Comparison of ENCODE assay signal across 9 mouse cellular contexts in the genomic region with DNA sequence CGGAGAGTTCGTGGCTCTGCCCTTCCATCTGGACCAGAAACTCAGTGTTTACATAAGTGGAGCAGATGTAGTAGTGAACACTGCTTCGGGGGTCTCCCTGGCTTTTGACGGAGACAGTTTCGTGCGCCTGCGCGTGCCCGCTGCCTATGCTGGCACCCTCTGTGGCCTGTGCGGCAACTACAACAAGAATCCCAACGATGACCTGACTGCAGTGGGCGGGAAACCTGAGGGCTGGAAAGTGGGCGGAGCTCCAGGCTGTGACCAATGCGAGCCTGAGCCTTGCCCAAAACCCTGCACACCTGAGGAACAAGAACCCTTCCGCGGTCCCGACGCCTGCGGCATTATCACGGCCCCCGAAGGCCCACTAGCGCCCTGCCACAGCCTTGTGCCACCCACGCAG. TPM values are rescaled to one million over a fixed set of nuclear protein-coding genes. Genes with fewer than 3 reads are reported as not detected.
DNase-seq lines count a peak whose midpoint lies in the region; ATAC-seq and TF ChIP-seq lines count a peak whose summit lies in the region.
"Had no signal": no experiment of that assay in that cellular context is flagged by ENCODE, and none has a peak within 500 bp of the region (broad histone marks: within the 10 kb centered on the region; RNA-seq: fewer than 3 reads in every experiment).

No protein-coding gene starts in this region.

- no peak overlapping the region for H3K9ac ChIP-seq in forebrain, embryonic 16.5 days (replicated peaks; ENCODE audit: low read depth, low read length)
- peak overlapping the region; percentile 23; the same call in 1 of the 2 replicates for H3K9ac ChIP-seq in kidney, postnatal 0 days (ENCODE audit: low read depth, low read length)

- peak; percentile 22 for DNase-seq in thymus, postnatal 4 days
- DNase-seq in thymus, postnatal 14 days = no peak
- peak; percentile 38 for DNase-seq in kidney, postnatal 0 days (ENCODE audit: low spot score)
- peak; percentile 23 for DNase-seq in midbrain, embryonic 10.5 days (ENCODE audit: low spot score)
- no peak for DNase-seq in frontal cortex, postnatal 25 days (ENCODE audit: low spot score in 2 of 2)
- no peak for DNase-seq in gastrocnemius, postnatal 10 days

- H3K4me3 ChIP-seq in forebrain, embryonic 16.5 days (replicated peaks; ENCODE audit: low read length) = 0 out of 2 replicates have a peak overlapping the region, but pooled peaks have one; percentile 13
- 0 out of 2 replicates have a peak overlapping the region, but pooled peaks have one; percentile 7 for H3K4me3 ChIP-seq in kidney, postnatal 0 days (replicated peaks; ENCODE audit: low read depth, low read length)
- H3K4me3 ChIP-seq in midbrain, embryonic 10.5 days = peak overlapping the region; percentile 26

- 0 out of 2 replicates have a peak, but pooled peaks cover 2% of the 10 kb centered on the region for H3K4me1 ChIP-seq in forebrain, embryonic 16.5 days (replicated peaks; ENCODE audit: control insufficient read depth, insufficient read depth, low read length)
- H3K4me1 ChIP-seq in kidney, postnatal 0 days (replicated peaks; ENCODE audit: insufficient read depth, low read length) = no peaks in the 10 kb centered on the region
- H3K4me1 ChIP-seq in midbrain, embryonic 10.5 days = peaks cover 7% of the 10 kb centered on the region

- peak; percentile 34; the same call in 1 of the 2 replicates for TF ChIP-seq CTCF in kidney, postnatal 0 days (IDR thresholded peaks at IDR 0.05; ENCODE audit: low read depth)

- 0 out of 2 replicates have a peak, but pooled peaks cover 6% of the 10 kb centered on the region for H3K27me3 ChIP-seq in forebrain, embryonic 16.5 days (replicated peaks; ENCODE audit: control insufficient read depth, insufficient read depth, low read length)
- H3K27me3 ChIP-seq in kidney, postnatal 0 days (ENCODE audit: insufficient read depth, low read length) = no peaks in the 10 kb centered on the region
- H3K27me3 ChIP-seq in midbrain, embryonic 10.5 days (ENCODE audit: low read depth, poor library complexity, severe bottlenecking) = peaks cover 13% of the 10 kb centered on the region; the same call in 1 of the 2 replicates

- no peak for ATAC-seq in forebrain, embryonic 16.5 days
- ATAC-seq in kidney, postnatal 0 days (replicated peaks; ENCODE audit: low FRiP score, low read depth) = peak; percentile 83
- no peak for ATAC-seq in megakaryocyte-erythroid progenitor cell, adult 5-6 weeks (replicated peaks; ENCODE audit: low FRiP score, low TSS enrichment, poor library complexity, severe bottlenecking)

- no peak overlapping the region for H3K27ac ChIP-seq in forebrain, embryonic 16.5 days (ENCODE audit: low read length)
- no peak overlapping the region for H3K27ac ChIP-seq in kidney, postnatal 0 days
- H3K27ac ChIP-seq in midbrain, embryonic 10.5 days (replicated peaks) = no peak overlapping the region
- H3K27ac ChIP-seq: macrophage had no signal

- WGBS in forebrain, embryonic 16.5 days = 6% methylated on average over 23 of the region's 23 CpGs
- WGBS in kidney, postnatal 0 days = 4% methylated on average over 23 of the region's 23 CpGs
- WGBS in midbrain, embryonic 10.5 days = 7% methylated on average over 23 of the region's 23 CpGs

- peak overlapping the region; percentile 42 for H3K4me2 ChIP-seq in forebrain, embryonic 16.5 days (ENCODE audit: low read length)
- peak overlapping the region; percentile 50 for H3K4me2 ChIP-seq in kidney, postnatal 0 days (ENCODE audit: low read length)

- no peaks in the 10 kb centered on the region for H3K9me3 ChIP-seq in forebrain, embryonic 16.5 days (ENCODE audit: control insufficient read depth, low read length)
- H3K9me3 ChIP-seq in kidney, postnatal 0 days (replicated peaks; ENCODE audit: low read length) = no peaks in the 10 kb centered on the region
- peaks cover 6% of the 10 kb centered on the region; the same call in 1 of the 2 replicates for H3K9me3 ChIP-seq in midbrain, embryonic 10.5 days (replicated peaks)

- no peaks in the 10 kb centered on the region for H3K36me3 ChIP-seq in forebrain, embryonic 16.5 days (ENCODE audit: control insufficient read depth, insufficient read depth)
- no peaks in the 10 kb centered on the region for H3K36me3 ChIP-seq in kidney, postnatal 0 days (ENCODE audit: insufficient read depth, low read length)
- H3K36me3 ChIP-seq in midbrain, embryonic 10.5 days = no peaks in the 10 kb centered on the region

RNA-seq across cellular contexts. Expression of gene 9530053A07Rik, which starts 24.6 kb away (rescaled TPM):
- polyA plus RNA-seq in forebrain, embryonic 16.5 days (2015; fragmentation: Nextera tagmentation; extraction: Ambion mirVana) = 0.06 and 0.14 TPM in 2 replicates
- polyA plus RNA-seq in kidney, postnatal 0 days (2015; fragmentation: Nextera tagmentation; extraction: Ambion mirVana) = 0.08 TPM in 2 replicates
- polyA plus RNA-seq in midbrain, embryonic 10.5 days (2016; fragmentation: Nextera tagmentation; extraction: Ambion mirVana) = 0.05 and 0.17 TPM in 2 replicates
- not detected in 2 replicates for total RNA-seq in megakaryocyte-erythroid progenitor cell, adult 5-6 weeks (2014; fragmentation: Nextera tagmentation)
- not detected in 2 replicates for total RNA-seq in megakaryocyte-erythroid progenitor cell, adult 5-6 weeks (2017)
- total RNA-seq in gastrocnemius, postnatal 10 days (2021) = not detected
- polyA plus RNA-seq: macrophage had no signal

RNA-seq across cellular contexts. Expression of gene Fcgbp, which starts 33.6 kb away (rescaled TPM):
- 0.41 TPM in 1 of 2 replicates, not detected in the other for polyA plus RNA-seq in forebrain, embryonic 16.5 days (2015; fragmentation: Nextera tagmentation; extraction: Ambion mirVana)
- 0.92 and 0.96 TPM in 2 replicates for polyA plus RNA-seq in kidney, postnatal 0 days (2015; fragmentation: Nextera tagmentation; extraction: Ambion mirVana)
- 0.15 and 0.20 TPM in 2 replicates for polyA plus RNA-seq in midbrain, embryonic 10.5 days (2016; fragmentation: Nextera tagmentation; extraction: Ambion mirVana)
- not detected in 2 replicates for total RNA-seq in megakaryocyte-erythroid progenitor cell, adult 5-6 weeks (2014; fragmentation: Nextera tagmentation)
- not detected in 2 replicates for total RNA-seq in megakaryocyte-erythroid progenitor cell, adult 5-6 weeks (2017)
- under 1 TPM; 0.05 to 0.07 TPM for total RNA-seq in gastrocnemius, postnatal 10 days (2021)
- polyA plus RNA-seq: macrophage had no signal

RNA-seq across cellular contexts. Expression of gene Psmc4, which starts 54.8 kb away (rescaled TPM):
- polyA plus RNA-seq in forebrain, embryonic 16.5 days (2015; fragmentation: Nextera tagmentation; extraction: Ambion mirVana) = 330 and 343 TPM in 2 replicates
- polyA plus RNA-seq in kidney, postnatal 0 days (2015; fragmentation: Nextera tagmentation; extraction: Ambion mirVana) = 229 and 245 TPM in 2 replicates
- polyA plus RNA-seq in midbrain, embryonic 10.5 days (2016; fragmentation: Nextera tagmentation; extraction: Ambion mirVana) = 446 and 458 TPM in 2 replicates
- 170 and 195 TPM in 2 replicates for total RNA-seq in megakaryocyte-erythroid progenitor cell, adult 5-6 weeks (2014; fragmentation: Nextera tagmentation)
- total RNA-seq in megakaryocyte-erythroid progenitor cell, adult 5-6 weeks (2017) = 153 and 178 TPM in 2 replicates
- total RNA-seq in gastrocnemius, postnatal 10 days (2021) = 100 to 1,000 TPM; 123 to 124 TPM

Comparison
In these comparisons a context has a peak if more than half of its experiments do, and no peak if none do; other contexts are left out.
1. DNase-seq: peak in thymus, postnatal 4 days (single experiment), kidney, postnatal 0 days (single experiment) and midbrain, embryonic 10.5 days (single experiment); none in thymus, postnatal 14 days (single experiment), frontal cortex, postnatal 25 days (0 of 2) and gastrocnemius, postnatal 10 days (single experiment).
2. Peak in every context shown above with its lines, with median percentiles within 50 percentile points of each other: H3K4me3 ChIP-seq.